Mouse (Mus musculus) bone marrow macrophage, adult 2 months (primary cell): ENCODE data around the gene Zkscan6.

ENCODE experiments used
- CTCF ChIP-seq: IDR thresholded peaks from 2 replicates; pipeline ENCODE4 v1.5.1; 2012; ENCODE audit warnings: low read depth, mild to moderate bottlenecking, low read length, moderate library complexity
- POLR2A ChIP-seq: IDR thresholded peaks from 2 replicates; pipeline ENCODE4 v1.6.1; 2012; ENCODE audit warnings: mild to moderate bottlenecking, low read depth, low read length, borderline replicate concordance

GRCm38 (mm10) chr11:65776906-65777611 is 29.9 kb upstream of the Zkscan6 start:
- TF ChIP-seq CTCF (no peak), POLR2A (no peak)
